Mouse (Mus musculus): ENCODE results near the gene Inpp4a.

The Inpp4a gene

DNA sequence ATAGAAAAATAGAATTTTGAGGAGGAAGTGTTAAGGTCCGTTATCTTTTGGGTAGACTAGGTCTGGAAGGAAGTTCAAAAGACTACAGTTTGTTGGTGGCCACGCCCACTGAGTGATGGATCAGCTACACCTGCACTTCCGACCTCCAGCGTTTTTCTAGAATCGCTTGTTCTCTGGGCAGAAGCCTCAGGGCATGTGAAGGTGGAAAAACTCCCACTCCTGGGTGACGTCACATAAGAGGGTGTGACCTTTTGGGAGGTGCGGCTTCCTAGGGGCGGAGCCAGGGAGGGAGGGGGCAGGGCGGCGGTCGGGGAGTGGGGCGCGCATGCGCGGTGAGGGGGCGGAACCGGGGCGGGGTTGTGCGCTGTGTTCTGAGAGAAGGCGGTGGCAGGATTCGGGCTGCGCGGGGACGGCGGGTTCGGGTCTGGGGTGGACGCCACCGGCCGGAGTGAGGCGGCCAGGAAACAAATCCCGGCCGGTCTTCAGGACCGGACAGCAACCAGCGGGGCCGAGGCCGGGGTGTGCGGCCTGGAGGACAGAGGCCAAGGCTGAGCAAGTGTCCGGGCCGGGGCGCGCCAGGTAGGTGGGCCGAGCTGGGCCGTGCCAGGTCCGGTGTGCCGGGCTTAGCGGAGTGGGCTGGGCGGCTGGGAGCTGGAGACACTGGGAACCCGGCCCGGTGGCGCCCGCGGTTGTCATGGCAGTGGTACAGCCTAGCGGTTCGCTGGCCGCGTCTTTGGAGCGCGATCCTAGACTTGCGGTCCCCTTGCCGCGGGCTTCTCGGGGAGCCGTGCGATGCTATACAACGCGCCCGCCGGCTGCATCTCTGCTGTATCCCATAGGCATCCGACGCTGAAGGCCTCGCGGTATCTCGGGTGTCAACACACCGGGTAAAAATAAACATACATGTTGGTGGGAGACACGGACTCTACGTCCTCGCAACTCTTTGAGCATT is at the start of gene Inpp4a:
Gene Inpp4a, plus strand, starts transcription at position 326 of the 952 bp plus-strand sequence.
- DNase-seq (ENCODE audit: low spot score in 2 of 2): peak; percentile 90 to 97

DNA sequence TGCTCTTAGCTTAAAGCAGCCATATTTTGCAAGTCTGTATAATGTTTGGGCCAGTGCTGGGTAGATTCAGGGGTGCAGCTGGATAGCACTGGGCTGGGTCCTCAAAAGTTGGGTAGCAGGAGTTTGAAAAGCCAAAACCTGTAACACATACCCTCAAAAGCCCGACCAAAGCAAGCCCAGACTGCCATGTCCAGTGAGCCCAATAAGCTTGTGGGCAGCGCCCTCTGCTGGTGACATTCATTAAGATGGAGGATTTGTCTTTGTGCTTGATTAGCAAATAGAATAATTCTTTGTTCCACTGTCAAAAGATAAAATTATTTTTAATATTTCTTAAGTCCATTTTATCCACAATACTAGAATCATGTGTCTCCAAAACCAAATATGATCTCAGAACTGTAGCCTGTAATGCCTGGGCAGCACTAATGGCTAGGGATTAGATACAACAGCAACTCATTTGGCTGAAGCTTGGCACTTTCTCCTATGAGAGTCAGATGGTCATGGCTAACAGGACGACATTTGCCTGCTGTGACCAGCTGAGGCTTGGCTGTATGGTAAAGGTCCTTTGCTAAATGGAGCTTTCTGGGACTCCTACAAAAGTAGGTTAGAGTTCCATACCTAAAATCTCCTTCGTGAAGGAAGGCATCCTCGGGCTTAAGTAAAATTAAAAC is 48.9 kb upstream of the Inpp4a start:
- peak; percentile 57 to 85 for DNase-seq (ENCODE audit: low spot score in 2 of 2)

- no peak for DNase-seq (ENCODE audit: low spot score in 2 of 2)
Observed at GRCm38 (mm10) chr1:37258443-37258842, 41.2 kb upstream of the Inpp4a start.

DNA sequence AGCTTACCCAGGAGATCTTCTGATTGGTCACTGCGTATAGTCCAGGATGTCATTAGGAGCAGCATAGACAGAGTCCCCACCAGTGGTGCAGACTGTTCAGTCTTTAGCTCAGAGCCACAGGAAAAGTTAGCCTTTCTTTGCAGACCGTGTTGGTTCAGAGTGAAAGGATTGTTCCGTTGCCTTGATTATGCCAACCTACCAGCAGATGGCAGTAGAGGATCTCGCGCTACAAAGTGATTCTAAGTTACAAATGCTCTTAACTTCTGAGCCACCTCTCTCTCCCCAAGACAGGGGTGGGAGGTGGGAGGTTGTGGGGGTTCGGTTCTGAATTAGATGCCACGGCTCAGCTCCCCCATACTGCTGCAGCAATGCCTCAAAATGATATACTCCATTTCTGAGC is 27.2 kb upstream of the Inpp4a start:
- no peak for DNase-seq (ENCODE audit: low spot score in 2 of 2)

- no peak for DNase-seq (ENCODE audit: low spot score in 2 of 2)
Observed at GRCm38 (mm10) chr1:37286556-37286955, 13.1 kb upstream of the Inpp4a start.

DNA sequence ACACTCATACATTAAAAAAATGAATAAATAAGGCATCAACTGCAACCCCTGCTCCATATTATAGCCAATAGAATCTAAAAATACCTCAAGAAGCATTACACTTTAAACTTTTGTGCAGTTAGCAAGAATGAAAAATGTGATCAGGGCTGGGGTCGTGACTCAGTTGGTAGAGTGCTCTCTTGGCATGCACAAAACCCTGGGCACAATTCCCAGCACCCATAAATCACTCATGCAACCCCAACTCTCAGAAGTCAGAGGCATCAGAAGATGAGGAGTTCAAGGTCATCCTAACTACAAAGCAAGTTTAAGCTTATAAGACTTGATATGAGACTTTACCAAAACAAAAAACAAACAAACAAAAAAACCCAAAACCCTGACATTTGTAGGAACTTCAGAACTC is 11.9 kb upstream of the Inpp4a start:
- no peak for DNase-seq (ENCODE audit: low spot score in 2 of 2)

- DNase-seq (ENCODE audit: low spot score in 2 of 2): no peak
Observed at GRCm38 (mm10) chr1:37288181-37288935, 11.3 kb upstream of the Inpp4a start.

- no peak for DNase-seq (ENCODE audit: low spot score in 2 of 2)
Observed at GRCm38 (mm10) chr1:37288941-37289340, 10.7 kb upstream of the Inpp4a start.

DNA sequence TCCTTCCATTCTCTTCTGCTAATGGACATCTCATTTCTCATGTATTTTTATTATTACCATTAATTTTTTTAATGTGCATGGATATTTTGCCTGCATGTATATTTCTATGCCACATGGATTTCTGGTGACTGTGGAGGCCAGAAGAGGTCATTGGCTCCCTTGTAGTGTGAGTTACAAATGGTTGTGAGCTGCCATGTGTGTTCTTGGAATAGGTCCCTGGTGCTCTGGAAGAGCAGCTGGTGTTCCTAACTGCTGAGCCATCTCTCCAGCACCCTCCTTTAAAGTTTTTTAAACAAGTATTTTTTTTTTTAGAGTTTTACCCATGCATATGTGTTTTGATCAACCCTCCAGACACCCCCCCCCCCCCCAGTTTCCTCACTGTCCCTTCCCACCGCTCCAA is 3.3 kb upstream of the Inpp4a start:
- no peak for DNase-seq (ENCODE audit: low spot score in 2 of 2)

DNA sequence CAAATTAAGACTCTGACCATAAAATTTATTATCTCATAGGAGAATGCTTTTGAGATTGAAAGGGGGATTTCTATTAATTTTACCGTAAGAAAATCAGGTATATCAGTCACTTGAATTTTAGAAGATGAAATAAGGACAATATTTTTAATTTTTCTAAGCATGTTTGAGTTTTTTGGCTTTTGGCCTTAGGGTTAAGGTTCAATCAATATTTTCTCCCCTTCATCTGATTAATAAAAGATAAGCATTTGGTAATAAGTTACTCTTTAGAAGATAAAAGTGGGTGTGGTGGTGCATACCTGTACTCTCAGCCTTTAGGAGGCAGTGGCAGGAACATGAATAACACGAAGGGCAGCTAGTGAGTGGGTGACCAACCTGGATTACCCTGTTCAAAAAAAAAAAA is 761 bp upstream of the Inpp4a start:
- no peak for DNase-seq (ENCODE audit: low spot score in 2 of 2)

DNA sequence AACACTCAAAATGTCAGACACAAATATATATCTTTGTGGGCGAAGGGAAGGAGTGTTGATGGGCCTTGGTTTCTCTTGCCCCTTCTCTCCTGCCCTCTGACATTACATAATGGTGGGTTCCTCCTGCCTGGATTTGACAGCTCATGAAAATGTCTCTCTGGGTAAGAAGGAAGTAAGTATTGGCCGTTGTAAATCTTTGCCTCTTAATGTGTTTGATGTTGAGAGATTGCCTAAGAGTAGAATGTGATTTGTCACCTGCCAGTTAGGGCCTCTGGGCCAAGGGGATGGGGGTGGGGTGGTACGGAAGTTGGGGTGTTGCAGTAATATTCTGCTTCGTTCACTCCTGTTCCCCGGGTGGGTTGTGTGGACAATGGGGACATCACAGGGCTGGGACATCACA is 985 bp downstream of the Inpp4a start:
- no peak for DNase-seq (ENCODE audit: low spot score in 2 of 2)

DNA sequence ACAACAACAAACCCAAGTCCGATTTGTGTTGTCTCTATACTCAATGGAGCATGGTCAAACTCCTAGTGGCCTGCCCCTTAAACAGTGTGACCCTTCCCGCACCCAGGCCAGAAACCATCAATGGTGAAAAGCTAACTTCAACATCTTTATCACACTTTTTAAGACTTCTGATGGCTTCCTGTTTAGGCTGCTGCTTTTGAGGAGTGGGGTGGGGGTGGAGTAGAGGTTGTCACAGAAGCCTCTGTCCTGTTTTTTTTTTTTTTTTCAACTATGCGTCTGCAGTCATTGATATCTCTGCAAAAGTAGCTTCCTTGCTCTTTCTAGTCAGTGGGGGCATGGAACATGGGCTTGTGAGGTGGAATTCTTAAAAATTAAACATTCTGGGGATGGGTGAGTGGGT is 3.1 kb downstream of the Inpp4a start:
- DNase-seq (ENCODE audit: low spot score in 2 of 2): no peak

- DNase-seq (ENCODE audit: low spot score in 2 of 2): no peak
Observed at GRCm38 (mm10) chr1:37305691-37306287, 6.1 kb downstream of the Inpp4a start.

GRCm38 (mm10) chr1:37307586-37307985 is 7.9 kb downstream of the Inpp4a start:
- no peak for DNase-seq (ENCODE audit: low spot score in 2 of 2)

DNA sequence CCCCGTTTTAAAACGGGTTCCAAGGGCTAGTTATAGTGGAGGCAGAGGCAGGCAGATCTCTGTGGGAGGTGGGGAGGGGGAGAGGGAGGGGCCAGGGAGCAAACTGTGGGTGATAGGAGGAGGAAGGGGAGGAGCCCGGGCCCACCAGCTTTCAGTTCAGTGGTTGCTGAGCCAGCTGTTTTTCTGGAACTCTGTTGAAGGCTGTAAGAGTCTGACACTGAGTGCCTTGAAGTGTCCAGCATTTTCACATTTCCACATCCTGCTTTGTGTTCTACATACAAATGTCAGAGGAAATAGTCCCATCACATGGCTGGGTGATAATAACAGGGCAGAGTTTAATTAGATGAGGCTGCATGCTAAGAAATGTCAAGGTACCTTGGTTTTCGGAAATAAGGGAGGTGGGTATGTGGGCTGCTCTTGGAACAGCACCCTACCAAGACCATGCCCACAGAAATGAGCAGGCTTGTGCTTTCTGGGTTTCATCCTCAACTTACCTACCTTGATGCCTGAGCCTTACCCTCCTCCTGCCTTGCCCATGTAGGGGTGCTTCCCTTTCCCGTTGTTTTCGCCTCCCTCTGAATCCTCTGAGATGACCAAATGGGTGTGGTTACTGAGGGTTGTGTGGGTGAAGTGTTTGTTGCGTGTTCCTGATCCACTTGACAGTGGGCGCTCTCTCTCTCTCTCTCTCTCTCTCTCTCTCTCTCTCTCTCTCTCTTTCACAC is 8.5 kb downstream of the Inpp4a start:
- DNase-seq (ENCODE audit: low spot score in 2 of 2): no peak

GRCm38 (mm10) chr1:37308743-37309100 is 9.1 kb downstream of the Inpp4a start:
- DNase-seq (ENCODE audit: low spot score in 2 of 2): no peak

- DNase-seq (ENCODE audit: low spot score in 2 of 2): no peak
Observed at GRCm38 (mm10) chr1:37309939-37310515, 10.4 kb downstream of the Inpp4a start.

DNA sequence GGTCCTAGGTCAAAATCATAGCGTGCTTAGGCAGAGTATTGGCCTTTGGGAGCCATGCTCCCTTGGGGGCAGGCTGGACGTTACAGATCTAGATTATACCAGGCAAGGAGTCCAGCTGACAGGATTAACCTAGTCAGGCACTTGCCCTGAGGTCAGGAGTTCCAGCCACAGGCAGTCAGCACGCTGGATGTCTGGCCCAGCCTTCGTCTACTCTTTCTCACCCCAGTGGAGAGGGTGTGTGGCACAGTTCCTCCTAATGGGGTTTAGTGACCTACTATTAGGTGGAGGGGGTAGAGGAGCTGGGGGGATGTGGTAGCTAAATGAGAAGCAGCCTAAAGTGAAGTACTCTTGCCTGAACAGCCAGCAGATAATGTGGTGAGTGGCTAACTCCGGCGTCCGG is 14.7 kb downstream of the Inpp4a start:
- DNase-seq (ENCODE audit: low spot score in 2 of 2): no peak

DNA sequence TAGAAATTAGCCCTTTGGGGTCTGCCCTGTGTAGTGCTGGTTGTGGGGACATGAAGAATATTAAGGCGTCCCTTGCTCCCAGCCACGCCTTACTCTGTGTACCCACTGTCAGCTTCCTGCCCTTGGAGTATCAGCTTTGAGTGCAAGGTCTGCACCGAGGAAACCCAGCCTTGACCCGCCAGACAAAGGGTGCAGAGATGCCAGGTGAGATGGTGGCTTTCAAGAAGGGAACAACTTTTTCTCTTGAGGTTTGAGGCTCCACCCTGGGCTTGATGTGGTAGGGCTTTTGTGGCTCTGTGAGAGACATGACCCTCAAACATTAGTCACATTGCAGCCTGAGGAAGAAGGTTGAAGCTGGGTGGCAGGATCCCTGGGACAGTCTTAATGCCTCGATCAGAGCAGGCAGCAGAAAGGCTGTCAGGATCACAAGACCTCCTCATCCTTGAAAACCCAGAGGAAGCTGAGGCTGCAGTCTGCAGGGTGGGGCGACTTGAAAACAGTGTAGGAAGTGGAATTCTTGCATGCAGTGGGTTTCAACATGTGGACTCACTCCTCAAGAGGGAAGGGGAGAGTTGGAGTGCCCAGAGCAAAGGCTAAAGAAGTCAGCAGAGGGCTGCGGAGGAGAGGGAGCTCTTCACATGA is 18.1 kb downstream of the Inpp4a start:
- no peak for DNase-seq (ENCODE audit: low spot score in 2 of 2)

- DNase-seq (ENCODE audit: low spot score in 2 of 2): no peak
Observed at GRCm38 (mm10) chr1:37318558-37318957, 18.9 kb downstream of the Inpp4a start.
